Mouse (Mus musculus): ENCODE measurements at regions not wholly inside any gene's neighbourhood (a gene's known extent, or its start where the extent isn't known, plus 50 kb on each side); places are given as distances from the start of the nearest gene placed in this dataset.

DNA sequence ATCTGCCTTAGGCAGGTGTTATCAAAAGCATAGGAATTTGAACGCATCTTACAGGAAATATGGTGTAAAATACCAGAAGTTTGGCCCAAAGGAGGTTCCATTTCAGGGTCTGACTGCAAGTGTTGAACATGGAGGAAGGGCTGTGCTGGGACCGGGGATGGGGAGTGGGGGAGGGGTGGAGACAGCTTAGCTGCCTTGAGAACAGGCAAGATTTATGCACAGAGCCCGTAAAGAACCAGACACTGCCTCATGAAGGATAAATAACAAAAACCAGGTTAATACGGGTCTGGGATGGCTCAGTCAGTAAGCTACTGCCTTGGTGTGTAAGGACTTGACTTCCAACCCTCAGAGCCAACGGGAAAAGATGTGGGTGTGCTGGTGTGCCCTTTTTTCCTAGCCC lies 91.1 kb downstream of the 3110018I06Rik start:
- WGBS, result 63% methylated on average over 5 of the region's 5 CpGs
- ATAC-seq (replicated peaks; ENCODE audit: low FRiP score) (no peak), DNase-seq (ENCODE audit: low spot score) (no peak)

DNA sequence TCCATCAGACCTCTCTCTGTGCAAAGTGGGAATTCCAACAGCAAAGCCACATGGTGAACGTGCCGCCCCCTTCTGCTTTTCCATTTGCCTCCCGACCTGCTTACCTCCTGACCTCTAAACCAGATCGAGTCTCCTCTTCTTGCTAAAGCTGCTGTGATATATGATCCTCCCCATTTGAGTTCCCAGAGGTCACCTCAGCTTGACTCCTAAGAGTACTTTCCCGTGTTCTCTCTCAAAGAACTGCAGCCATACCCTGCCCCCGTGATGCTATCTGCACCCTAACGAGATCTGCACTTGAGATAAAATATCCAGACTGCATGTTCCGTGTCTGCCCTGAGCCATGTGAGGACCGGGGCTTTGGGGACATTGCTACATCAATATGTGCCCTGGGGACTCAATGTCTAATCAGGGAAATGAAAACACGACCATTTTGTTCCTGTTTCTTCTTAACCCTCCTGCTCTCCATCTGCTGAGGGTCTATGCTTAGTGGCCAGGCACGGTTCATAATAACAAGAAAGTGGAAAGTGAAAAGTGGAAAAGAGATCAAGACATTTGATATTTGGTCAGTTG lies 94.8 kb downstream of the 3110018I06Rik start:
- no peaks in the 10 kb centered on the region for H3K27me3 ChIP-seq (replicated peaks; ENCODE audit: control insufficient read depth, insufficient read depth, low read length)
- H3K4me3 ChIP-seq (ENCODE audit: low read depth, low read length), result no peak overlapping the region
- no peak overlapping the region for H3K27ac ChIP-seq (ENCODE audit: low read depth, low read length)
- H3K4me1 ChIP-seq (replicated peaks; ENCODE audit: control insufficient read depth, insufficient read depth, low read length), result no peaks in the 10 kb centered on the region
- no peaks in the 10 kb centered on the region for H3K36me3 ChIP-seq (ENCODE audit: control insufficient read depth, insufficient read depth, low read length)
- H3K4me2 ChIP-seq, result no peak overlapping the region
- 44% methylated on average over 11 of the region's 11 CpGs for WGBS
- no peak overlapping the region for H3K9ac ChIP-seq (ENCODE audit: low read depth, low read length)
- DNase-seq (ENCODE audit: low spot score), result no peak
- no peaks in the 10 kb centered on the region for H3K9me3 ChIP-seq (ENCODE audit: control insufficient read depth, low read length)
- no peak for ATAC-seq (replicated peaks; ENCODE audit: low FRiP score)

More for the DNA sequence above, 91.1 kb downstream of the 3110018I06Rik start:
- no peak overlapping the region for H3K9ac ChIP-seq (ENCODE audit: low read depth, low read length)
- H3K9me3 ChIP-seq (ENCODE audit: control insufficient read depth, low read length), result no peaks in the 10 kb centered on the region
- H3K27me3 ChIP-seq (replicated peaks; ENCODE audit: control insufficient read depth, insufficient read depth, low read length), result no peaks in the 10 kb centered on the region
- no peaks in the 10 kb centered on the region for H3K4me1 ChIP-seq (replicated peaks; ENCODE audit: control insufficient read depth, insufficient read depth, low read length)
- H3K36me3 ChIP-seq (ENCODE audit: control insufficient read depth, insufficient read depth, low read length), result no peaks in the 10 kb centered on the region
- H3K4me2 ChIP-seq, result no peak overlapping the region
- no peak overlapping the region for H3K4me3 ChIP-seq (ENCODE audit: low read depth, low read length)
- H3K27ac ChIP-seq (ENCODE audit: low read depth, low read length), result no peak overlapping the region

DNA sequence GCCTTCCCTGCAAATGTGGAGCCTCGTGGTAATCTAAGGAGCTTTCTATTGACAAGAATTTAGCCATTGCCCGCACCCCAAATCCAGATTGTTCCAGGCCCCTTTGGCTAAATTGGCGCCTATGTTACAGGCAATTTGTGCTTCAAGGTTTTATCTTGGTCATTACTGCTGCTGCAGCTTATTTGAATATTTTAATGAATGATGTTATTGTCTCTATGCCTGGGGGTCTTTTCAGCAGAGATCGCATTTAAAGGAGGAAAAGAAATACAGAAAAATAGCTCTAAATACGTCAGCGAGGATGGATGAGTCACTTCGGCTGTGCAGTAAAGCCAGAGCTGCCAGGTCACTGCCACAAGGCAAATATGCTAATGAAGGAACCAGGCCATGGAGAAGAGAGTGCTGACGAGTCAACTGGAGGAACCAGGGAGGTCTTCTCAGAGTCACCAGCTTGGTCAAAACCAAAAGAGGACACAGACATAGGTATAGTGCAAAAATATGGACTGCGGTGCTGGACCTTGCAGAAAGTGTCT lies 97.3 kb downstream of the 3110018I06Rik start:
- H3K4me3 ChIP-seq (ENCODE audit: low read depth, low read length), result no peak overlapping the region
- no peak for DNase-seq (ENCODE audit: low spot score)
- H3K9ac ChIP-seq (ENCODE audit: low read depth, low read length), result no peak overlapping the region
- no peaks in the 10 kb centered on the region for H3K36me3 ChIP-seq (ENCODE audit: control insufficient read depth, insufficient read depth, low read length)
- H3K27ac ChIP-seq (ENCODE audit: low read depth, low read length), result no peak overlapping the region
- WGBS, result 73% methylated on average over 9 of the region's 9 CpGs
- no peaks in the 10 kb centered on the region for H3K4me1 ChIP-seq (replicated peaks; ENCODE audit: control insufficient read depth, insufficient read depth, low read length)
- no peak overlapping the region for H3K4me2 ChIP-seq
- H3K9me3 ChIP-seq (ENCODE audit: control insufficient read depth, low read length), result no peaks in the 10 kb centered on the region
- no peaks in the 10 kb centered on the region for H3K27me3 ChIP-seq (replicated peaks; ENCODE audit: control insufficient read depth, insufficient read depth, low read length)
- no peak for ATAC-seq (replicated peaks; ENCODE audit: low FRiP score)

DNA sequence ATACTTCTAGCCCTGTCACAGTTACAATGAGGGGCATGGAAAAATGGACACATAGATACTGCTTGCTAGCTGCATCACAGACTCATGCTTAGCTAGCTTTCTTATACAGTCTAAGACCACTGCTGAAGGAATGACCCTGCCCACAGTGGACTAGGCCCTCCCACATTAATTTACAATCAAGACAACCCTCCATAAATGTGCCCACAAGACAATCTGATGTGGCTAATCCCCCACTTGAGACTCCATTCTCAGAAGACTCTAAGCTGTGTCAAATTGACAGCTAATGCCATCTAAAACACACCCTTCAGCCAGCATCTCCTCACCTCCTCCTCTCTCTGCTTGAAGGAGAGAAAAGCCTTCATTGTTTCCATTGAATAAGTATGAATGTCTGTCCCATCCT lies 107.8 kb downstream of the 3110018I06Rik start:
- H3K27ac ChIP-seq (ENCODE audit: low read depth, low read length), result no peak overlapping the region
- DNase-seq (ENCODE audit: low spot score), result no peak
- H3K9ac ChIP-seq (ENCODE audit: low read depth, low read length), result no peak overlapping the region
- ATAC-seq (replicated peaks; ENCODE audit: low FRiP score), result no peak
- H3K4me3 ChIP-seq (ENCODE audit: low read depth, low read length), result no peak overlapping the region
- H3K36me3 ChIP-seq (ENCODE audit: control insufficient read depth, insufficient read depth, low read length), result no peaks in the 10 kb centered on the region
- no peaks in the 10 kb centered on the region for H3K27me3 ChIP-seq (replicated peaks; ENCODE audit: control insufficient read depth, insufficient read depth, low read length)
- H3K4me2 ChIP-seq, result no peak overlapping the region
- no peaks in the 10 kb centered on the region for H3K9me3 ChIP-seq (ENCODE audit: control insufficient read depth, low read length)
- no peaks in the 10 kb centered on the region for H3K4me1 ChIP-seq (replicated peaks; ENCODE audit: control insufficient read depth, insufficient read depth, low read length)

DNA sequence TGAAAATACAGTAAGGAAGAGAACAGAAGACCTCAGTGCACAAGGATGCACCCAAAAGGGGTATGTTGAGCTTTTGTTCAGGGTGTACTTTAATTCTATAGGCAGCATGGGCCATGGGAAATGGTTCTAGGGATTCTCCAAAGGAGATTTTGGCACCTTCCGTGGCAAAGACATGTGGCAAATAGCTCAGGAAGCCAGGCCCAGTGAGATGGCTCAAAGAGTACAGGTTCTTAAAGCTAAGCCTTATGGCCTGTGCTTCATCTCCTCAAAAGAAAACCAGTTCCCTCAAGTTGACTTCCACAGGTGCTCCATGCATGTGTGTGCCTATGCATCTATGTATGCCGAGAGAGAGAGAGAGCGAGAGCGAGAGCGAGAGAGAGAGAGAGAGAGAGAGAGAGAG lies 112.1 kb downstream of the 3110018I06Rik start:
- 94% methylated on average over 5 of the region's 5 CpGs for WGBS
- no peaks in the 10 kb centered on the region for H3K27me3 ChIP-seq (replicated peaks; ENCODE audit: control insufficient read depth, insufficient read depth, low read length)
- no peak overlapping the region for H3K27ac ChIP-seq (ENCODE audit: low read depth, low read length)
- no peak overlapping the region for H3K4me2 ChIP-seq
- DNase-seq (ENCODE audit: low spot score), result no peak
- no peak overlapping the region for H3K9ac ChIP-seq (ENCODE audit: low read depth, low read length)
- no peaks in the 10 kb centered on the region for H3K9me3 ChIP-seq (ENCODE audit: control insufficient read depth, low read length)
- H3K4me3 ChIP-seq (ENCODE audit: low read depth, low read length), result no peak overlapping the region
- ATAC-seq (replicated peaks; ENCODE audit: low FRiP score), result no peak
- no peaks in the 10 kb centered on the region for H3K4me1 ChIP-seq (replicated peaks; ENCODE audit: control insufficient read depth, insufficient read depth, low read length)
- no peaks in the 10 kb centered on the region for H3K36me3 ChIP-seq (ENCODE audit: control insufficient read depth, insufficient read depth, low read length)

DNA sequence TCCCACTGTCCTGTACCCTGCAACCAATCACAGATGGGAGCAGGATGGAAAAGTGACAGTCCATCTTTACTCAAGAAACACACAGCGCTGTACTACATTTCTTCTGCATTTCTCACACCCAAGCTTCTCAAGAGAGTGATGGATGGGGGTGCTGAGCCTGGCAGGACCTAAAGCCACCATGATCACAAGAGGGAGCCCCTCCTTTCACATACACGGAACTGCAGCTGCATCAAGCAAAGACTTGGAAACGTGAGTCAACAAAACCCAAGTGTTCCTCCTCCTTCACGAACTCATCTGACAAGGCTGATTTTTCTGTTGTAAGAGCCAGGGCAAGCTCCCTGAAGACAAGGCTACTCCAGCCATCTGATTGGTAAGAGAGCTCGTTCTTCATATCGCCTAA lies 120.5 kb downstream of the 3110018I06Rik start:
- ATAC-seq (replicated peaks; ENCODE audit: low FRiP score) (no peak), DNase-seq (ENCODE audit: low spot score) (no peak)
- Histone ChIP-seq H3K4me1 (replicated peaks; ENCODE audit: control insufficient read depth, insufficient read depth, low read length) (no peaks in the 10 kb centered on the region), H3K27me3 (replicated peaks; ENCODE audit: control insufficient read depth, insufficient read depth, low read length) (no peaks in the 10 kb centered on the region), H3K4me2 (no peak overlapping the region), H3K27ac (ENCODE audit: low read depth, low read length) (no peak overlapping the region), H3K9me3 (ENCODE audit: control insufficient read depth, low read length) (no peaks in the 10 kb centered on the region), H3K9ac (ENCODE audit: low read depth, low read length) (no peak overlapping the region), H3K36me3 (ENCODE audit: control insufficient read depth, insufficient read depth, low read length) (no peaks in the 10 kb centered on the region), H3K4me3 (ENCODE audit: low read depth, low read length) (no peak overlapping the region)
- 65% methylated on average over 6 of the region's 6 CpGs for WGBS

DNA sequence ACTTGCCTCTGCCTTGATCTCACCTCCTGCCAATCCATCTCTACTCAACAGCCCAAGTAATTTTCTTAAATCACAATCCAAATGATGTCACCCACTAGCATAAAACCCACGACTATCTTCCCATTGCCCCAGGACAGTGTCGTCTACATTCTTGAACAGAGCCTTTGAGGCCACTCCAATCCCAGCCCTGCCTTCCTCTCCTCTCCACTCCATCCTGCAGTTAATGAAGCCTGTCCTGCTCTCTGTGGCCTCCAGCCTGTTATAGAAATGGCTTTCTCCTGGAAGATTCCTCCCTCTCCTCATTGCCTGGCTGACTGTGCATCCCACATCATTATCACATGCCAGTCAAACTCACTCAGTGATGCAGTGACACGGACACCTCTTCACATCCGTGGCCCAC lies 121.6 kb downstream of the 3110018I06Rik start:
- 81% methylated on average over 4 of the region's 4 CpGs for WGBS
- Histone ChIP-seq H3K36me3 (ENCODE audit: control insufficient read depth, insufficient read depth, low read length) (no peaks in the 10 kb centered on the region), H3K4me1 (replicated peaks; ENCODE audit: control insufficient read depth, insufficient read depth, low read length) (no peaks in the 10 kb centered on the region), H3K27ac (ENCODE audit: low read depth, low read length) (no peak overlapping the region), H3K27me3 (replicated peaks; ENCODE audit: control insufficient read depth, insufficient read depth, low read length) (no peaks in the 10 kb centered on the region), H3K9me3 (ENCODE audit: control insufficient read depth, low read length) (no peaks in the 10 kb centered on the region), H3K4me2 (no peak overlapping the region), H3K9ac (ENCODE audit: low read depth, low read length) (no peak overlapping the region), H3K4me3 (ENCODE audit: low read depth, low read length) (no peak overlapping the region)
- DNase-seq (ENCODE audit: low spot score) (no peak), ATAC-seq (replicated peaks; ENCODE audit: low FRiP score) (no peak)

DNA sequence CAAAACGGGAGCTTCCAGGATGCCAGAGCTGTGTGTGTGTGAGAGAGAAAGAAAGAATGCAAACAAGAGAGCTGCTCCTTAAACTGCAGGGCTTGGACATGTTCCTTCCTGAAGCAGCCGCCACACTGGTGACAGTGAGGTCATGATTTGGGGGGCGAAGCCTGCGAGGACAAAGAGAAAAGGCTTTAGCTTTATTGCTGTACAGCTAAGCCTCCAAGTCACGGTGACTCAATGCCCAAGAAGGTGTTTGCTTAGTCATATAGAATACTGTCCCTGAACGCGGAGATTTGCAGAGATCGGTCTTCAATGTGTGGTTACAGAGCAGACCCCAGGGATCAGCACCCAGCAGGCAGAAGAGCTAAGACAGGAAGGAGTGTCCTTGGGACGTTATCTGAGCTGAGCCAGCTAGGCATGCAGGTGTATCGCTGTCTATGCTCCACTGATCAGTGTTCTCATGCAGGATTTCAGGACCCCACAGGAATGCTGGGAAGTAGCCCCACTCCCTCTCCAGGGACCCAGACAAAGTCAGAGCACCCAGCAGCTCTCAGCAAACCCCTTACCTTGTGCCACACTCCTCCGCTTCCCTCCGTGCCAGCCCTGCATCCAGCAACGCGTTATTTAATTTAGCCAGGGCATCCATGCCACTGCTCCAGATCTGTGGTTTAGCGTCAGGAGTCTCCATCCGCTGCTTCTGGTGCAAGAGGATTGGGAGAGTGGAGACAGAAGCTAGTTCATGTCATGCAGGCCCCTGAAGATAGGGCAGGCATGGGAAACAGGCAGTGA lies 129.0 kb downstream of the 3110018I06Rik start:
- 77% methylated on average over 16 of the region's 16 CpGs for WGBS
- Histone ChIP-seq H3K9ac (ENCODE audit: low read depth, low read length) (no peak overlapping the region), H3K4me3 (ENCODE audit: low read depth, low read length) (no peak overlapping the region), H3K4me2 (no peak overlapping the region), H3K36me3 (ENCODE audit: control insufficient read depth, insufficient read depth, low read length) (no peaks in the 10 kb centered on the region), H3K4me1 (replicated peaks; ENCODE audit: control insufficient read depth, insufficient read depth, low read length) (no peaks in the 10 kb centered on the region), H3K27me3 (replicated peaks; ENCODE audit: control insufficient read depth, insufficient read depth, low read length) (no peaks in the 10 kb centered on the region), H3K9me3 (ENCODE audit: control insufficient read depth, low read length) (no peaks in the 10 kb centered on the region), H3K27ac (ENCODE audit: low read depth, low read length) (no peak overlapping the region)
- no peak for ATAC-seq (replicated peaks; ENCODE audit: low FRiP score)
- no peak for DNase-seq (ENCODE audit: low spot score)

DNA sequence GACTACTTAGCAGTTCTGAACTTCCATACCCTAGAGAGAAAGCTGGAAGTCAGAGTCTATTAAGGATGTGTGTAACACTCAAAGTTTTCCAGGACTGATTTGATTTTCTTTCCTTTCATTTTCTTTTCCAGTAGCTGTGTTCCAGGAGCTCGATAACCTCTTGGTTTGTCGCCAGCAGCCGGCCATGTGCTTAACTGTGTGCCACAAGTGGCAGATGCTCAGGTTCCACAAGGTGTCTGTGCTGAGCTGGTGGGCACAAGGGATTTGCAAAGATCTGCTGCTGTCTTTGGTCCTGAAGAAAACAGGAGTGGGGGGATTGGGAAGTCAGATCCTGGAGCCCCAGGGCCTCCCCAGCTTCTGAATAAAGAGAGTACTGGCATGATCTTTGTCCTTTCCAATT lies 136.0 kb downstream of the 3110018I06Rik start:
- H3K4me3 ChIP-seq (ENCODE audit: low read depth, low read length), result no peak overlapping the region
- H3K27ac ChIP-seq (ENCODE audit: low read depth, low read length), result no peak overlapping the region
- DNase-seq (ENCODE audit: low spot score) (no peak), ATAC-seq (replicated peaks; ENCODE audit: low FRiP score) (no peak)
- H3K27me3 ChIP-seq (replicated peaks; ENCODE audit: control insufficient read depth, insufficient read depth, low read length), result no peaks in the 10 kb centered on the region
- H3K36me3 ChIP-seq (ENCODE audit: control insufficient read depth, insufficient read depth, low read length), result no peaks in the 10 kb centered on the region
- no peaks in the 10 kb centered on the region for H3K9me3 ChIP-seq (ENCODE audit: control insufficient read depth, low read length)
- 76% methylated on average over 3 of the region's 3 CpGs for WGBS
- H3K4me1 ChIP-seq (replicated peaks; ENCODE audit: control insufficient read depth, insufficient read depth, low read length), result no peaks in the 10 kb centered on the region
- H3K9ac ChIP-seq (ENCODE audit: low read depth, low read length), result no peak overlapping the region
- no peak overlapping the region for H3K4me2 ChIP-seq

All from liver, embryonic 11.5 days (tissue).